Mouse (Mus musculus): Measurements from ENCODE around the gene Mknk2.

DNA sequence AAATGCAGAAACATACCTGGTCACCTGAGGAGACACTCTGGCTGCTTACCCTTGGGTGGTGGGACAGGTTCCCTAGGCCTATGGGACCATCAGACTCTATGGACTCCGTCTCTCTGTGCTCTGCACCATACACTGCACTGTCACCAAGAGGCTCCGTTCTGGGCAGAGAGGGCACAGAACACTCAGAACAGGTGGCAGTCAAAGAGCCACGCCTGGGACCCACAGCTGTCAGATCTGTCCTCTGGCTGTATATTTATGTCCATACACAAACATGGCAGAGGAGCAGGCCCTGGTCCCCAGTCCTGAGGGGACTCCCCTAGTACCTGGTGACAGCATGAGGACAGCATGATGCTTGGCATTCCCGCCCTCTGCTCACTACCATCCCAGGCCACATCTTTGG lies 52.1 kb downstream of the Mknk2 start:
- TF ChIP-seq CTCF (IDR thresholded peaks at IDR 0.05; ENCODE audit: low read depth, low read length) (no peak), POLR2A (IDR thresholded peaks at IDR 0.05; ENCODE audit: insufficient read depth, low read length) (no peak), EP300 (IDR thresholded peaks at IDR 0.05; ENCODE audit: insufficient read depth, low read depth, low read length) (no peak)

All from ES-Bruce4 (cell line).